Mouse (Mus musculus) testis, adult 2 months (tissue): ENCODE results near the gene Aip. TPM values are rescaled to one million over a fixed set of nuclear protein-coding genes. Genes with fewer than 3 reads are reported as not detected.

Source experiments
- H3K27ac ChIP-seq: fragments of 200-500 bp; 2 replicates; pipeline ENCODE4 v1.5.1; 2012; ENCODE audit warnings: low read depth, low read length; ENCODE audit not compliant: control insufficient read depth, insufficient read depth
- H3K27me3 ChIP-seq: fragments of 200-500 bp; 2 replicates; pipeline ENCODE4 v1.6.1; 2012; ENCODE audit warnings: mild to moderate bottlenecking, low read length, moderate library complexity; ENCODE audit not compliant: control insufficient read depth, insufficient read depth
- H3K36me3 ChIP-seq: fragments of 200-500 bp; 2 replicates; pipeline ENCODE4 v1.6.1; 2012; ENCODE audit warnings: mild to moderate bottlenecking, low read length; ENCODE audit not compliant: control insufficient read depth, insufficient read depth
- H3K4me1 ChIP-seq: fragments of 200-500 bp; 2 replicates; pipeline ENCODE4 v1.6.1; 2012; ENCODE audit warnings: low read length; ENCODE audit not compliant: control insufficient read depth, insufficient read depth
- H3K4me3 ChIP-seq: fragments of 200-500 bp; 2 replicates; pipeline ENCODE4 v1.5.1; 2012; ENCODE audit warnings: low read depth, mild to moderate bottlenecking, low read length, moderate library complexity, mixed read lengths; ENCODE audit not compliant: control insufficient read depth
- CTCF ChIP-seq: fragments of 200-500 bp; IDR thresholded peaks from 2 replicates; pipeline ENCODE4 v1.5.1; 2012; ENCODE audit warnings: low read depth, mild to moderate bottlenecking, inconsistent platforms, low read length, moderate library complexity; ENCODE audit not compliant: control insufficient read depth, insufficient read depth, insufficient replicate concordance
- POLR2A ChIP-seq: fragments of 200-500 bp; IDR thresholded peaks from 2 replicates; pipeline ENCODE4 v1.6.1; 2012; ENCODE audit warnings: low read depth, mild to moderate bottlenecking, inconsistent platforms, low read length, moderate library complexity; ENCODE audit not compliant: control insufficient read depth
- polyA plus RNA-seq: library from polyadenylated mRNA; depleted of rRNA; stranded (reverse); fragments of >200 nt; gene quantifications from 2 replicates; pipeline ENCODE4 v1.2.3, GENCODE M21; 2012

Gene Aip
- polyA plus RNA-seq, 1 experiment: 21.0 TPM

DNA sequence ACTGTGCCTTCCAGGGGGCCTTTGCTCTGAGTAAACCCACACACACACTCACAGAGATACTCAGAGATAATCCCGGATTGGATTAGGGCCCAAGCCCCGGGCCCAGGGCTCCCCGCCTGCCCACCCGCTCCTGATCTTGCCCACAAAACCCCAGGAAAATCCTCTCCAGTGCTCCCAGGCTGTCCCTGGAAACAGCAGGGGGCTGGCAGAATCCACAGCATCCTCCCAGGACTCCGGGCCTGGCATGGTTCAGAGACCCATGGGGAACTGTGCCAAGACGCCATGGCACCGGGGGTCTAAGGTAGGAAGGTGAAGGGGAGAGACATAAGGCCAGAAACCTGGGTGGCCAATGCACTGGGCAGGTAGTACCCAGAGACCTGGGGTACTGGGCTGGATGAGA is 42.3 kb downstream of the Aip start:
- H3K36me3 ChIP-seq: no peaks in the 10 kb centered on the region
- no peaks in the 10 kb centered on the region for H3K4me1 ChIP-seq
- H3K4me3 ChIP-seq: no peak overlapping the region
- H3K27me3 ChIP-seq: no peaks in the 10 kb centered on the region
- no peak overlapping the region for H3K27ac ChIP-seq
- TF ChIP-seq CTCF (no peak), POLR2A (no peak)

- Histone ChIP-seq H3K4me3 (no peak overlapping the region), H3K36me3 (no peaks in the 10 kb centered on the region)
- no peak for TF ChIP-seq POLR2A
- no peak for TF ChIP-seq CTCF
Observed at GRCm38 (mm10) chr19:4082219-4082965, 43.3 kb downstream of the Aip start.

GRCm38 (mm10) chr19:4081394-4081793 is 44.3 kb downstream of the Aip start, which contains the start of gene Cabp2:
Cabp2 (plus strand) TSS chr19:4081578.
- H3K4me1 ChIP-seq: no peaks in the 10 kb centered on the region
- no peak within 1 kb of the TSS for H3K4me3 ChIP-seq
- no peak for TF ChIP-seq POLR2A
- TF ChIP-seq CTCF: no peak
- no peak within 1 kb of the TSS for H3K27ac ChIP-seq
- H3K36me3 ChIP-seq: no peaks in the 10 kb centered on the region
- H3K27me3 ChIP-seq: no peaks in the 10 kb centered on the region

More at GRCm38 (mm10) chr19:4082219-4082965, 43.3 kb downstream of the Aip start:
- Histone ChIP-seq H3K4me1 (no peaks in the 10 kb centered on the region), H3K27me3 (no peaks in the 10 kb centered on the region), H3K27ac (no peak overlapping the region)

DNA sequence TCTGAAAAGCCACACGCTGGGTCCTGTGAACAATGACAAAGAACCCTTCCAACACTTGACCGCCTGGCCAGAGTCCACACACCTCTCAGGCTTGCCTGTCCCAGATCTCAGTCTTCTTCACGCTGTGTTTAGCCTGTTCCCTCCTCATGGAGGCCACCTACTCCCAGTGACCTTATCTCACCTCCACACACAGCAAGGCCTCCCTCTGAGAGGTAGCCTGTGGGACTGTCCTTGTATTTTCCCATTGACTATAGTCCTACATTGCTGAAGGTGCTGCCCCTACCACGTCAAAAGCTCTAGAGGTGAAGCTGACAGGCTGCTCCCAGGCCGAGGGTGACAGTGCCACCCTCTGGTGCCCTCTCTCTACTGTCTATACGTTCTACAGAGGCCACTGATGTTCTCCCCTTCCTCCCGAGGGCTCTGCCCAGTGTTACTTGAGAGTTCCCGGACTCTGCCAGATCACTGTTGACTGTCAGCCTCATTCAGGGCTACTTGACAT is 45.1 kb downstream of the Aip start:
- Histone ChIP-seq H3K4me1 (no peaks in the 10 kb centered on the region), H3K27me3 (no peaks in the 10 kb centered on the region), H3K4me3 (no peak overlapping the region), H3K27ac (no peak overlapping the region), H3K36me3 (no peaks in the 10 kb centered on the region)
- TF ChIP-seq POLR2A: no peak
- TF ChIP-seq CTCF: no peak

- TF ChIP-seq CTCF (no peak), POLR2A (no peak)
- H3K27me3 ChIP-seq: no peaks in the 10 kb centered on the region
- no peaks in the 10 kb centered on the region for H3K4me1 ChIP-seq
Observed at GRCm38 (mm10) chr19:4079594-4079993, 46.1 kb downstream of the Aip start.

GRCm38 (mm10) chr19:4075531-4075930 is 50.1 kb downstream of the Aip start:
- no peak overlapping the region for H3K27ac ChIP-seq
- no peak overlapping the region for H3K4me3 ChIP-seq
- no peaks in the 10 kb centered on the region for H3K36me3 ChIP-seq
- peaks cover 2% of the 10 kb centered on the region; the same call in 1 of the 2 replicates for H3K4me1 ChIP-seq
- no peaks in the 10 kb centered on the region for H3K27me3 ChIP-seq
- TF ChIP-seq POLR2A (no peak), CTCF (no peak)

More at GRCm38 (mm10) chr19:4079594-4079993, 46.1 kb downstream of the Aip start:
- Histone ChIP-seq H3K27ac (no peak overlapping the region), H3K4me3 (no peak overlapping the region), H3K36me3 (no peaks in the 10 kb centered on the region)

GRCm38 (mm10) chr19:4072706-4073424 is 52.8 kb downstream of the Aip start:
- Histone ChIP-seq H3K27me3 (no peaks in the 10 kb centered on the region), H3K4me3 (no peak overlapping the region), H3K4me1 (peaks cover 2% of the 10 kb centered on the region; the same call in 1 of the 2 replicates), H3K36me3 (no peaks in the 10 kb centered on the region), H3K27ac (no peak overlapping the region)
- no peak for TF ChIP-seq POLR2A
- TF ChIP-seq CTCF: no peak
